Mouse (Mus musculus) kidney, postnatal 25 days (tissue): Measurements from ENCODE around the gene Gvin1.
A peak's percentile ranks its signal among the peaks of the same experiment; 100 is the strongest.
"Not testable (repeated sequence)": the region's sequence is repeated elsewhere in the genome, so short reads cannot be mapped to it uniquely, and the experiment has no call there.

Experiments
- DNase-seq, 2 experiments: peaks; one replicate each; pipeline ENCODE4 v3.0.0; 2021; ENCODE audit warnings: mixed read lengths in 2 of 2

The Gvin1 gene

DNA sequence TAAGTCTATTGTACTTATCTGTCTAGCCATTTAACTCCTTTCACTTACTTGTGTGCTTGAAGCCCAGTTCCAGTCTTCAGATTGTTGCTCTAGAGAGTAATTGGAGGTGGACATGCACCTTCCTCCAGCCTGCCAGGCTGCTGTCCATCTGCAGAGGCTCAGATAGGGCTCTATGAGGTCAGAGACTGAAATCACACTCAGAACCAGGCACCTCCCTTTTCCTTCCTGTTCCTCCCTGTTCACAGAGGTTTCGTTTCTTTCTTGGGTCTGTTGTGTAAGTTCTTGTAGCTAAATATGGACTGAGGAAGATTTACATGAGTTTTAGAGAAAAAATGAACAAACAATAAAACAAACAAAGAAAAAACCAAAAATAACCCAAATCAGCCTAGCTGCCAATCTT, at the start of gene Gvin1:
Gene Gvin1 (minus strand): TSS at position 150 of the 400 bp plus-strand sequence.
- DNase-seq, result peak; percentile 1 to 30

GRCm38 (mm10) chr7:106251844-106252517, 36.9 kb upstream of the Gvin1 start:
- DNase-seq, result no peak

GRCm38 (mm10) chr7:106248922-106249321, 33.8 kb upstream of the Gvin1 start:
- no peak for DNase-seq

GRCm38 (mm10) chr7:106248245-106248644, 33.1 kb upstream of the Gvin1 start:
- DNase-seq, result no peak

- no peak for DNase-seq
Measured at GRCm38 (mm10) chr7:106245601-106246000, 30.5 kb upstream of the Gvin1 start.

DNA sequence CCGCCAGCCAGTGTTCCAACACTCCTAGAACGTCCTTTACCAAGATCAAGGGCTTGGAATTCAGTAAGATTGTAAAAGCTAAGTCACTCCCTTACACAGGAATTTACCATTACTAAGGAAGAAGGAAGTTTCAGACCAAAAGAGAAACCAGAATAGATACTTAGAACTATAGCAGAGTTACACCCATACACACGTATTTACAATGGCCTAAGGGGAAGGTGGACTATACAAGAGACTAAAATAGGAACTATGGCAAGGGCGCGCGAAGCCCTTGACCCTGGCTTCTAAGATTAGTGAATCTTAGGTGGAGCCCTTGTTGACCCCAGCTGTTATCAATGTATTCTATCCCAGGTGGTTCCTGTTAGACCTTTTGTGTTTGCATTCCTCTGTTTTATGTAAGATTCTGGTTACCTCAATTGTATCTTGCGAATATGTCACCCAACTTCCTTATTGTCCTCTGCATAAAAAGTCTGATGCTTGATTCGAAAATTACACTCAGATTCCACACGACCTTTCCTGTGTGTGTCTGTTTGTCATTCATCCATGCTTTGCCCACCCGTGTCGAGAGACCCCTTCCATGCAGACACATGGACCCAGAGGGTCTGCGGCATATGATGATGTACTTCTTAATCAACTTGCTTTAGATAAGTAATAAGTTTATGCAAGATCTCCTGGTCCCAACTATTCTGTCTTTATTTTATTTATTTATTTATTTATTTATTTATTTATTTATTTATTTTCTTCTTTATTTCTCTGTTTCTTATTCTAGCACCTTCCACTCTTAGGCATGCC, 25.6 kb upstream of the Gvin1 start:
- DNase-seq, result not testable (repeated sequence)

- DNase-seq, result no peak
Measured at GRCm38 (mm10) chr7:106237192-106237465, 22.0 kb upstream of the Gvin1 start.

DNA sequence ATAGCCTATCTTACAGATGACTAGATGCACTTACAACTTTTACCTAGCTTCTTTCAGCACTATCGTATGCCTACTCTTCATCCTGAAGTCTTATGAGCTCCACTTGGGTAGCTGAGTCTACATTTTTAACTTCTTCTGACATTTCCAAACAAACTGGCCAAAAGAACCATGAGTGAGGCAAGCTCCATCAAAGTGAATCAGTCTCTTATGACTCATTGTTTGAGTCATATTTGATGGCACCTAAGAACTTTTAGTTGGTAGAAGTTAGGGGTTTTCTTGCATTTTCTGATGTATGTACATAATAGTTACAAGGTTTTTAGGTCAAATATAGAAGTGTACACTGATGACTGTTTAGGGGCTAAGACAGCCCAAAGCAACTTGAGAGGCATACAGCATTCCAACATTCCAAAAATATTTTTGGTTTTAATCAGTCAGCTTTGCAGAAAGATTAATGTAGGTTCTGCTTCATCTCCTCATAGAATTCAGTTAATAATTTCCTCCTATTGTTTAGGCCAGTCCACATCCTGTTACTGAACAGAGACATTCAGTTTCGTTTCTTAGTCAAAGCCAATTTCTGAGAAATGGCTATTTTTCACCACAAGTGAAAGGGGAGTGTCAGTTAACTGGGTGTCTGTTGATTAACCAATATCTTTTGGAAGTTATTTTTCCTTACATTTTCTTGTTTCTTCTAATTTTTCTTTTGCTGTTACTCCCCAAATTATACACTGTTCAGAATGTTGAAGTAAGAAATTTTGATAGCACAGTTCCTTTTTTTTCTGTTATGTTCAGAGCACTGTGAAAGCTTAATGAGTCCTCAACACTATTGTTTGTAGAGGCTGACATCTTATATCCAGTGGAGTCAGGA, 21.4 kb upstream of the Gvin1 start:
- no peak for DNase-seq

- DNase-seq, result no peak
Measured at GRCm38 (mm10) chr7:106235596-106235995, 20.5 kb upstream of the Gvin1 start.

GRCm38 (mm10) chr7:106215910-106216309, 784 bp upstream of the Gvin1 start:
- DNase-seq, result not testable (repeated sequence)

DNA sequence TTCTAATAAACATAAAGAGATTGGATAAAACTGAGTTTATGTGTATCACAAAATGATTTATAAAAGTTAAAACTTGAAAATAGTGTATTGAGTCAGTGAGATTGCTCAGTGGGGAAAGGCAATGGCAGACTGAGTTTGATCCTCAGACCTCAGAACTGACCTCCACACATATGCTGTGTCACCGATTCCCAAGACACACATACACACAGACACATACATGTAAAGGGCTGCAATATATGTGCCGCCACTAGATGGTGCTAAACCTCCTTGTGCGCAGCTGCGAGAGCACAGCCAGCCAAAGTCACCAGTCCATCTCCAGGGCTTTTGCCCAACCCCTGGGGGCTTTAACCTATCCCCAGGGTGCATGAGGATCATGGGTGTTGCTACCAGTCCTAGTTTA, 1.4 kb downstream of the Gvin1 start:
- DNase-seq, result not testable (repeated sequence)

DNA sequence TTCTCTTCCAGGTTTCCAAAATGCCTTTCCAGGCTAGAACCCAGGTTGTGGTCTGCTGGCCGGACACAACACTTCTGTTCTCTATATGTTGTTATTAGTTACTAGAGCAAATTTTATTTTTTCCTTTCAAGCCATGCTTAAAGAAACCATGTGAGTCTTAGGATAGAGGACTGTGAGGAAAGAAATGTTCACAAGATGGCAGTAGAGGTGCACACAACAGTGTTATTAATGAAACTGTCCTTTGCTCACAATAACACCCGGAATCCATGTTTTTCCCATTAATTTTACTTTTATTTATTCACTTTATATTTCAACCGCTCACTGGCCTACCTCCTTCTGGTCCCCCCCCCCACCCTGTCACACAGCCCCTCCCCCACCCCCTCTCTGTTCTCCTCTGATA, 8.5 kb downstream of the Gvin1 start:
- not testable (repeated sequence) for DNase-seq

DNA sequence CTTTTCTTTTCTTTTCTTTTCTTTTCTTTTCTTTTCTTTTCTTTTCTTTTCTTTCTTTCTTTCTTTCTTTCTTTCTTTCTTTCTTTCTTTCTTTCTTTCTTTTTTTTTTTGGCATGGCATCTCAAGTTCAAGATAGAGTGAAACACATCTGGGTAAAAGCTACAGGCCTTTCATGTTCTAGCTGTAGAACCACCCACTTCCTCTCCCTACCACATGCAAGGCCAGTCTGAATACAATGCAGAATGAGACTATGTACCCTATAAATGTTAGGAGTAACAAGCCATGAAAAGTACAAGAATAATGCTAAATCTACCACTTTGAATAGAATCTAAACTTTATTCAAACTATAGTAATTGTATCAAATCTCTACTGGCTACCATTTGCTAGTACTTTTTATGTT, 38.1 kb downstream of the Gvin1 start:
- DNase-seq, result not testable (repeated sequence)

DNA sequence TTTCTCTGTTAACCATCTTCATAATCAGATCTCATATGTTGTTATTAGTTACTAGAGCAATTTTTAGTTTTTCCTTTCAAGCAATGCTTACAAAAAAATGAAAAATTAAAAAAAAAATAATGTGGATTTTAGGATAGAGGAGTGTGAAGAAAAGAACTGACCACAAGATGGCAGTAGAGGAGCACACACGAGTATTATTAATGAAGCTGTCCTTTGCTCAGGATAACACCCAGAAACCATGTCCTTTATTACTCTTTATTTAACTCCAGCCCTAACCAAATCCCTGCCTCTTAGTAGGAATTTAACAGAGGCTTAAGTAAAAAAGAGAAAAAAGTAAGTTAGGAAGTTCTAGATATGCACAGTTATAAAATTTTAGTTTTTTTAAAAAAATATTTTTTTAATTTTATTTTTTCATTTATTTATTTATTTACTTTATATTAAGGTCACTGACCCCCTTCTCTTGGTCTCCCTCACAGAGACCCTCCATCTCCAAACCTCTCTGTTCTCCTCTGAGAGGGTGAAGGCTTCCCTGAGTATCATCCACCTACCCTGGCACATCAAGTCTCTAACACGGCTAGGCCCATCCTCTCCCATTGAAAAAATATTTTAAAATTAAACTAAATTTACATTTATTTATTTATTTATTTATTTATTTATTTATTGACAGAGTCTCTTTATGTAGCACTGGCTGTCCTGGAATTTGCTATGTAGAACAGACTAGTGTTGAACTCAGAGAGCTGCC, 69.9 kb downstream of the Gvin1 start:
- not testable (repeated sequence) for DNase-seq

DNA sequence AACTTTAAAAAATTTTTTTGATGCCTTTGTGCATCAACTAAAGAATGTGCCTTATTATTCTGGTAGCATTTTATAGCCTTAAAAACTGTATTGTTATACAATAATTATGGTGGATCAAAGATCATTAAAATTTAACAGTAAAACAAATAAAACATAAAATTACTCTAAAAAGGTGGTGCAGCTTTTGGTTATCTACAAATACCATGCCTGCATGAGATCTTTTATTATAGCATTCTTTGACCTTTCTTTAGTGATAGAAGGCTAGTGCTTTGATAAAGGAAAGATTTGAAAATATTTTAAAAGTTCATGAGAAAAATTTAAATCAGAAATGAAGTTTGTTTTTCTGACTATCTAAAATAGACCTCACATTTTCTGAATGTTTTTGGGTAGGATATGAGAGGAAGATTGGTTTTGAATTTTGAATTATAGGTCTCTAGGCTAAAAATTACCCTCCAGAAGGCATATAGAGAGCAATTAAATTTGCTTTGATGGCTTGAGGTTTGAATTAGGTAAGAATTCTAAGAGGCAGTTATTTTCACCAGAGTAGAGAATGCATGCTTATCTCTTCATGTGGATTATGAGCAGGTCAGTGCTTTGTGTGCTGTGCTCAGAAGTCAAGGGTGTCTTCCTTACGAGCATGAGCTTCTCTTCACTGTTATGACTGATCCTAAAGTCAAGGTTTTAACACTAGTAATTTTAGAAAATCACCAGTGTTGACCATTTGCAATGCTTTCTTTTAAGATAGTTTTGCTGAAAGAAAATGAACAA, 73.8 kb downstream of the Gvin1 start:
- not testable (repeated sequence) for DNase-seq

DNA sequence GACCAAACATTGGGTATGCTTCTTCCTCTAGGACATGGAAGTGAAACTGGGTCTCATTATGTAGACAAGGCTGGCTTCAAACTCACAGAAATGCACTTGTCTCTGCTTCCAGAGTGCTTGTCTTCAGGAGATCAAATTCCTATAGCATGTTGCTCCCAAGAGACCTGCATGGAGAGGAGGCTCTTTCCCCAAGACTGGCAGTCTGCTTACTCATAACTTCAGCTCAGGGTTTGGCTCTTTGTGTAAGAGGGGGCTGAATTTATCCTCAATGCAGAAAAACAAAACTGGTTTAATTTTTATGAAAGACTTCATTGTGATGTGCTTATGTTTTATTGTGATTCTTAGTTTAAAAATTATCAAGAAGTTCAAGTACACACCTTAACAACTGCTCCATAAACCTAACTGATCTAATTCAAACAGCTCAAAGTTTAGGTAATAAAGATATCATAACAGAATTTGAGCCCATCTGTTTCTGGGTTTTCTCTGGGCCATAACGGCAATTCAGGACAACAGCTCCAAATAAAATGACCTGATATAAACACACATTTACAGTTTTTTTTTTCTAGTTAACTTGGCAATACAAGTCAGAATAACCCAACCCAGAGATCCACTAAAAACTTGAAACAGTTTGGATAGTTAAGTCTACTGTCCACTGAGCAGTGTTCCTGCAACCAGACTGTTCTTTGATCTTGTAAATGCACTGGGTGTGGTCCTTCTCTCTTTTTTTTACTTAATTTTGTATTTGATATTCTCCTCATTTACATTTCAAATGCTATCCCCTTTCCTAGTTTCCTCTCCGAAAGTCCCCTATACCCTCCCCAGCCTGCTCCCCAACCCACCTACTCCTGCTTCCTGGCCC, 97.8 kb downstream of the Gvin1 start:
- not testable (repeated sequence) for DNase-seq
